Mouse (Mus musculus) liver, embryonic 14.5 days (tissue): ENCODE results near the gene Lgals9.
"Not testable (repeated sequence)": the region's sequence is repeated elsewhere in the genome, so short reads cannot be mapped to it uniquely, and the experiment has no call there.

Experiments
- CTCF ChIP-seq: IDR thresholded peaks from 2 replicates; pipeline ENCODE4 v1.5.1; 2016; ENCODE audit warnings: antibody characterized with exemption, low read depth, control low read depth
- EP300 ChIP-seq: IDR thresholded peaks from 2 replicates; pipeline ENCODE4 v1.6.1; 2016; ENCODE audit warnings: antibody characterized with exemption, low read depth

DNA sequence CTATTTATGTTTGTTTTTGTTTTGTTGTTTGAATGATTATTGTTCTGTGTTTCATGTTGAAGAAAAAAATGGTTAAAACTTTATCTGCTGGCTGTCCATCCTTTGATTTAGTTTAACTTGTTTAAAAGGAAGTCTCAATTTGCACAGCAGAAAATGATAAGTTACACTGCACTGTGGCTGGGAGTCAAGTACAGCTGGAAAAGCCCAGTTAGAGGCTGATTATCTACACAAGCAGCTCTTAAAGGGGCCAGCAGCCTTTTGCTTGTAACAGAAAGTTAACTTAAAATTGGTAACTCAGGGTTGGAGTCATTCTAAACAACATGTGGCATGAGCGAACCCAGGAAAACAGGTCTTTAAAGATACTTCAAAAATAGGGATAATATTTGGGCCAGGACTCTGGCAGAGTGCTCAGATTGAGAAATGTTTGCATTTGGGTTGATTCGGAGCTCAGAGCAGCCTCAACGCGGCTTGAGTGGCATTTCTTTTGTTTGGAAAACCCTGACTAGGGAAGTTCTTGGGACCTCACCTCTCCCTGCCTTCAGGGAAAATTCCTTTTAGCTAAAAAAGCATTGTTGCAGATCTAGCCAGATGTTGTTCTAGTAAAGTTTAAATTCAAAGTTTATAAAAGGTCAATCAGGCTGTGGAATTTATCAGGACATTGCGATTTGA is 6.3 kb upstream of the Lgals9 start:
- TF ChIP-seq EP300, CTCF: not testable (repeated sequence)
